Mouse (Mus musculus) megakaryocyte-erythroid progenitor cell, adult 5 weeks (primary cell): ENCODE results near the gene Tbx4. TPM values are rescaled to one million over a fixed set of nuclear protein-coding genes. Genes with fewer than 3 reads are reported as not detected.

ENCODE experiments used
- polyA plus RNA-seq: library from polyadenylated mRNA; stranded (reverse); fragments of >175 nt; gene quantifications from 2 replicates; pipeline ENCODE4 v1.2.3, GENCODE M21; 2012

Gene Tbx4
- polyA plus RNA-seq, result 0.12 and 0.19 TPM in 2 replicates

DNA sequence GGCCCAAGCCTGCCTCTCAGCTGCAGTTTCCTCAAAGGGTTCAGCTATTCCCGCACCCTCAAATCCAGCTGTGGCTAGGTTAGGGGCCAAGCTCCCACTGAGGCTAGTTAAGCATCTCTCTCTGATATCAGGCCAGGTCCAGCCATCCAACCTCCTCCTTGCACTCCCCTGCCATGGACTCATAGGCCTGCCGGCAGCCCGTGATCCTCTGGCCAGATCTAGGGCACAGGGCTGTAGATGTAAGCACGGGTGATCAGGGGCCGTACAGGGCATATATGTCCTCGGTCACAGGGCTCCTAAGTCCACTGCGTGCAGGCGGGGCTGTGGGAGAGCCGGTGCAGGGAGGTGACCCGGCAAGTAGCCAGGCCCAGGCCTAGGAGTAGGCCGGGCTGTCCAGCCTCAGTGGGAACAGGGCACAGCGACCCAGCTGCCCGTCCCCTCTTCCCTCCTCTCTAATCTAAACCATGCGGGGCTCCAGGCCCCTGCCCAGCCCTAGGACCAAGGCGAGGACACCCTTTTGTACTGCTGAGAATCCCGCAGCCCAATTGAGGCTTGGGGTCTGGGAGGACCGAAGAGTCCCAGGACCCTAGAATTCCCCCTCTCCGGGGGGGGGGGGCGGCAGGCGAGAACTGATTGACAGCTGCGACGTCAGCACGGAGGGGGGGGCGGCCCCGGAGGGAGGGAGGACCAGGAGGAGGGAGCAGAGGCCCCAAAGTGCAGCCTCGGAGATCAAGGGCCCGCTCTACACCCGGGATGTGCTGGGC, at the start of gene Tbx4:
Gene Tbx4, plus strand, starts transcription at position 758 of the 764 bp plus-strand sequence.

DNA sequence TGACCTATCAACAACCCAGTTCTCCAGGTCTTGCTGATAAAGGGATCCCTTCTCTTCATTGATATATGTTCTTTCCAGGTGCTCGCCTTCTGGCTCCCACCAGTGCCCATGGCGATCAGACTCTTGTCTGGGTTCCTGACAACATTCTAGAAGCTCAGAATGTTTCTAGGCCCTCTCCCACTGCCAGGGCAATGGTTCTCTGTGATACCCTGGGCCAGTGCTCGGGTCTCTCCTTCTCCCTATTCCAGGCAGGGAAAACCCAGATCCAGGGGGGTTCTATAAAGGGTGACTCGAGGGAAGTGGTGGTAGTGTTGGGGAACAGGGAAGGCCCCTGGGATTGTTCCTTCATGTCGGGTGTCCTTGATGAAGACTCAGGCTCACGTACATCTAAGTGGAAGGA, 36.0 kb upstream of the Tbx4 start, which contains the start of gene Gm11444:
Gene Gm11444, minus strand, starts transcription at position 101 of the 400 bp plus-strand sequence.

Other genes starting within 250 kb of the Tbx4 start
- gene Tbx2, start 53.9 kb upstream of the Tbx4 start, polyA plus RNA-seq, result 0.37 and 1.1 TPM in 2 replicates
- not detected in 2 replicates for gene Gm11444, start 36.1 kb upstream of the Tbx4 start, polyA plus RNA-seq